Mouse (Mus musculus): ENCODE measurements at regions not wholly inside any gene's neighbourhood (a gene's known extent, or its start where the extent isn't known, plus 50 kb on each side); places are given as distances from the start of the nearest gene placed in this dataset.

GRCm38 (mm10) chr13:114719771-114720170, 98.3 kb upstream of the Mocs2 start:
- no peak overlapping the region for H3K9ac ChIP-seq (ENCODE audit: low read depth, low read length)
- WGBS, result 78% methylated on average over 4 of the region's 4 CpGs
- no peak overlapping the region for H3K27ac ChIP-seq (replicated peaks; ENCODE audit: insufficient read depth, low read depth, low read length)
- H3K27me3 ChIP-seq (ENCODE audit: control insufficient read depth, insufficient read depth, low read length), result no peaks in the 10 kb centered on the region
- TF ChIP-seq POLR2A (IDR thresholded peaks at IDR 0.05; ENCODE audit: extremely low read depth, insufficient read depth, low read length) (no peak), CTCF (IDR thresholded peaks at IDR 0.05; ENCODE audit: low read depth, low read length) (no peak)
- H3K36me3 ChIP-seq (ENCODE audit: control insufficient read depth, insufficient read depth, low read length), result no peaks in the 10 kb centered on the region
- DNase-seq (ENCODE audit: extremely low read depth, low read depth, low spot score), result no peak
- no peaks in the 10 kb centered on the region for H3K79me2 ChIP-seq (ENCODE audit: control insufficient read depth, insufficient read depth, low read length)
- H3K4me1 ChIP-seq (ENCODE audit: control insufficient read depth, insufficient read depth, low read length), result no peaks in the 10 kb centered on the region
- H3K4me3 ChIP-seq (ENCODE audit: insufficient read depth, low read depth, low read length), result no peak overlapping the region

- H3K4me1 ChIP-seq (ENCODE audit: control insufficient read depth, insufficient read depth, low read length), result no peaks in the 10 kb centered on the region
Measured at GRCm38 (mm10) chr13:114726828-114727227, 91.2 kb upstream of the Mocs2 start.

GRCm38 (mm10) chr13:114735066-114735465, 83.0 kb upstream of the Mocs2 start:
- Histone ChIP-seq H3K79me2 (ENCODE audit: control insufficient read depth, insufficient read depth, low read length) (no peaks in the 10 kb centered on the region), H3K4me3 (ENCODE audit: insufficient read depth, low read depth, low read length) (no peak overlapping the region), H3K27me3 (ENCODE audit: control insufficient read depth, insufficient read depth, low read length) (no peaks in the 10 kb centered on the region), H3K9ac (ENCODE audit: low read depth, low read length) (no peak overlapping the region), H3K27ac (replicated peaks; ENCODE audit: insufficient read depth, low read depth, low read length) (no peak overlapping the region), H3K36me3 (ENCODE audit: control insufficient read depth, insufficient read depth, low read length) (no peaks in the 10 kb centered on the region), H3K4me1 (ENCODE audit: control insufficient read depth, insufficient read depth, low read length) (no peaks in the 10 kb centered on the region)
- TF ChIP-seq POLR2A (IDR thresholded peaks at IDR 0.05; ENCODE audit: extremely low read depth, insufficient read depth, low read length), result no peak
- no peak for TF ChIP-seq CTCF (IDR thresholded peaks at IDR 0.05; ENCODE audit: low read depth, low read length)
- no peak for DNase-seq (ENCODE audit: extremely low read depth, low read depth, low spot score)
- 74% methylated on average over 7 of the region's 7 CpGs for WGBS

More at GRCm38 (mm10) chr13:114726828-114727227, 91.2 kb upstream of the Mocs2 start:
- H3K79me2 ChIP-seq (ENCODE audit: control insufficient read depth, insufficient read depth, low read length), result no peaks in the 10 kb centered on the region
- H3K27ac ChIP-seq (replicated peaks; ENCODE audit: insufficient read depth, low read depth, low read length), result no peak overlapping the region
- TF ChIP-seq CTCF (IDR thresholded peaks at IDR 0.05; ENCODE audit: low read depth, low read length) (no peak), POLR2A (IDR thresholded peaks at IDR 0.05; ENCODE audit: extremely low read depth, insufficient read depth, low read length) (no peak)
- no peak overlapping the region for H3K9ac ChIP-seq (ENCODE audit: low read depth, low read length)
- no peak overlapping the region for H3K4me3 ChIP-seq (ENCODE audit: insufficient read depth, low read depth, low read length)
- H3K27me3 ChIP-seq (ENCODE audit: control insufficient read depth, insufficient read depth, low read length), result no peaks in the 10 kb centered on the region
- 79% methylated on average over 4 of the region's 4 CpGs for WGBS
- no peaks in the 10 kb centered on the region for H3K36me3 ChIP-seq (ENCODE audit: control insufficient read depth, insufficient read depth, low read length)
- no peak for DNase-seq (ENCODE audit: extremely low read depth, low read depth, low spot score)

GRCm38 (mm10) chr13:114736066-114736465, 82.0 kb upstream of the Mocs2 start:
- Histone ChIP-seq H3K9ac (ENCODE audit: low read depth, low read length) (no peak overlapping the region), H3K27me3 (ENCODE audit: control insufficient read depth, insufficient read depth, low read length) (no peaks in the 10 kb centered on the region), H3K4me1 (ENCODE audit: control insufficient read depth, insufficient read depth, low read length) (no peaks in the 10 kb centered on the region), H3K27ac (replicated peaks; ENCODE audit: insufficient read depth, low read depth, low read length) (no peak overlapping the region), H3K4me3 (ENCODE audit: insufficient read depth, low read depth, low read length) (no peak overlapping the region), H3K79me2 (ENCODE audit: control insufficient read depth, insufficient read depth, low read length) (no peaks in the 10 kb centered on the region), H3K36me3 (ENCODE audit: control insufficient read depth, insufficient read depth, low read length) (no peaks in the 10 kb centered on the region)
- no peak for DNase-seq (ENCODE audit: extremely low read depth, low read depth, low spot score)
- WGBS, result 96% methylated on average over 4 of the region's 4 CpGs
- TF ChIP-seq CTCF (IDR thresholded peaks at IDR 0.05; ENCODE audit: low read depth, low read length) (no peak), POLR2A (IDR thresholded peaks at IDR 0.05; ENCODE audit: extremely low read depth, insufficient read depth, low read length) (no peak)

- Histone ChIP-seq H3K27ac (replicated peaks; ENCODE audit: insufficient read depth, low read depth, low read length) (no peak overlapping the region), H3K9ac (ENCODE audit: low read depth, low read length) (no peak overlapping the region), H3K4me1 (ENCODE audit: control insufficient read depth, insufficient read depth, low read length) (no peaks in the 10 kb centered on the region), H3K27me3 (ENCODE audit: control insufficient read depth, insufficient read depth, low read length) (no peaks in the 10 kb centered on the region), H3K79me2 (ENCODE audit: control insufficient read depth, insufficient read depth, low read length) (no peaks in the 10 kb centered on the region), H3K36me3 (ENCODE audit: control insufficient read depth, insufficient read depth, low read length) (no peaks in the 10 kb centered on the region), H3K4me3 (ENCODE audit: insufficient read depth, low read depth, low read length) (no peak overlapping the region)
- TF ChIP-seq POLR2A (IDR thresholded peaks at IDR 0.05; ENCODE audit: extremely low read depth, insufficient read depth, low read length) (no peak), CTCF (IDR thresholded peaks at IDR 0.05; ENCODE audit: low read depth, low read length) (no peak)
- no peak for DNase-seq (ENCODE audit: extremely low read depth, low read depth, low spot score)
- WGBS, result 80% methylated on average over 3 of the region's 3 CpGs
Measured at GRCm38 (mm10) chr13:114742534-114742933, 75.5 kb upstream of the Mocs2 start.

GRCm38 (mm10) chr13:114745814-114746213, 72.2 kb upstream of the Mocs2 start:
- TF ChIP-seq CTCF (IDR thresholded peaks at IDR 0.05; ENCODE audit: low read depth, low read length) (no peak), POLR2A (IDR thresholded peaks at IDR 0.05; ENCODE audit: extremely low read depth, insufficient read depth, low read length) (no peak)
- Histone ChIP-seq H3K27ac (replicated peaks; ENCODE audit: insufficient read depth, low read depth, low read length) (no peak overlapping the region), H3K79me2 (ENCODE audit: control insufficient read depth, insufficient read depth, low read length) (no peaks in the 10 kb centered on the region), H3K36me3 (ENCODE audit: control insufficient read depth, insufficient read depth, low read length) (no peaks in the 10 kb centered on the region), H3K4me1 (ENCODE audit: control insufficient read depth, insufficient read depth, low read length) (no peaks in the 10 kb centered on the region), H3K4me3 (ENCODE audit: insufficient read depth, low read depth, low read length) (no peak overlapping the region), H3K9ac (ENCODE audit: low read depth, low read length) (no peak overlapping the region), H3K27me3 (ENCODE audit: control insufficient read depth, insufficient read depth, low read length) (no peaks in the 10 kb centered on the region)
- DNase-seq (ENCODE audit: extremely low read depth, low read depth, low spot score), result no peak
- 92% methylated on average over 2 of the region's 2 CpGs for WGBS

All from liver, adult 2 months (tissue).